Mouse (Mus musculus): Measurements from ENCODE around the gene Hoxc6. TPM values are rescaled to one million over a fixed set of nuclear protein-coding genes. Genes with fewer than 3 reads are reported as not detected.
A peak's percentile ranks its signal among the peaks of the same experiment; 100 is the strongest.

Hoxc6 gene
- polyA plus RNA-seq, 1 experiment from 2014 or later: 46.8 TPM

- peak overlapping the region; percentile 91 for H3K4me2 ChIP-seq
- under 1% methylated on average over 88 of the region's 88 CpGs for WGBS
- H3K9ac ChIP-seq: peak overlapping the region; percentile 100
- no peak for ATAC-seq (ENCODE audit: low read depth)
- H3K36me3 ChIP-seq: no peaks in the 10 kb centered on the region
- peaks cover 72% of the 10 kb centered on the region for H3K4me1 ChIP-seq (replicated peaks)
- H3K9me3 ChIP-seq: no peaks in the 10 kb centered on the region
- H3K27me3 ChIP-seq: peaks cover 31% of the 10 kb centered on the region
- H3K4me3 ChIP-seq: peak overlapping the region; percentile 90
- H3K27ac ChIP-seq (replicated peaks): peak overlapping the region; percentile 99
Observed at GRCm38 (mm10) chr15:102981379-102982288, 16.4 kb upstream of the Hoxc6 start.

- WGBS: 2% methylated on average over 12 of the region's 12 CpGs
- Histone ChIP-seq H3K4me3 (peak overlapping the region; percentile 90), H3K4me1 (replicated peaks) (peaks cover 79% of the 10 kb centered on the region), H3K27ac (replicated peaks) (peak overlapping the region; percentile 99), H3K9ac (peak overlapping the region; percentile 100), H3K9me3 (no peaks in the 10 kb centered on the region), H3K36me3 (no peaks in the 10 kb centered on the region), H3K4me2 (peak overlapping the region; percentile 91), H3K27me3 (peaks cover 22% of the 10 kb centered on the region)
- no peak for ATAC-seq (ENCODE audit: low read depth)
Observed at GRCm38 (mm10) chr15:102983716-102984115, 14.3 kb upstream of the Hoxc6 start.

- peaks cover 17% of the 10 kb centered on the region for H3K27me3 ChIP-seq
- no peak for ATAC-seq (ENCODE audit: low read depth)
- H3K27ac ChIP-seq (replicated peaks): peak overlapping the region; percentile 99
- H3K4me1 ChIP-seq (replicated peaks): peaks cover 79% of the 10 kb centered on the region
- 2% methylated on average over 10 of the region's 10 CpGs for WGBS
- H3K4me3 ChIP-seq: peak overlapping the region; percentile 90
- H3K9ac ChIP-seq: peak overlapping the region; percentile 100
- H3K36me3 ChIP-seq: no peaks in the 10 kb centered on the region
- no peaks in the 10 kb centered on the region for H3K9me3 ChIP-seq
- peak overlapping the region; percentile 91 for H3K4me2 ChIP-seq
Observed at GRCm38 (mm10) chr15:102984521-102984920, 13.5 kb upstream of the Hoxc6 start.

- peak overlapping the region; percentile 90 for H3K4me3 ChIP-seq
Observed at GRCm38 (mm10) chr15:102984925-102985324, 13.1 kb upstream of the Hoxc6 start.

GRCm38 (mm10) chr15:102987124-102987833, 10.8 kb upstream of the Hoxc6 start:
- peak overlapping the region; percentile 90 for H3K4me3 ChIP-seq
- H3K9me3 ChIP-seq: no peaks in the 10 kb centered on the region
- peaks cover 95% of the 10 kb centered on the region for H3K4me1 ChIP-seq (replicated peaks)
- H3K9ac ChIP-seq: peak overlapping the region; percentile 100
- ATAC-seq (ENCODE audit: low read depth): peak; percentile 21
- 4% methylated on average over 21 of the region's 21 CpGs for WGBS
- H3K27ac ChIP-seq (replicated peaks): peak overlapping the region; percentile 99
- H3K27me3 ChIP-seq: peaks cover 17% of the 10 kb centered on the region
- H3K4me2 ChIP-seq: peak overlapping the region; percentile 91
- H3K36me3 ChIP-seq: no peaks in the 10 kb centered on the region

More at GRCm38 (mm10) chr15:102984925-102985324, 13.1 kb upstream of the Hoxc6 start:
- H3K4me2 ChIP-seq: peak overlapping the region; percentile 91
- ATAC-seq (ENCODE audit: low read depth): no peak
- H3K9ac ChIP-seq: peak overlapping the region; percentile 100
- no peaks in the 10 kb centered on the region for H3K36me3 ChIP-seq
- H3K27ac ChIP-seq (replicated peaks): peak overlapping the region; percentile 99
- 5% methylated on average over 3 of the region's 3 CpGs for WGBS
- H3K27me3 ChIP-seq: peaks cover 17% of the 10 kb centered on the region
- H3K4me1 ChIP-seq (replicated peaks): peaks cover 79% of the 10 kb centered on the region
- no peaks in the 10 kb centered on the region for H3K9me3 ChIP-seq

- ATAC-seq (ENCODE audit: low read depth): no peak
- Histone ChIP-seq H3K4me3 (peak overlapping the region; percentile 90), H3K9ac (peak overlapping the region; percentile 100), H3K36me3 (no peaks in the 10 kb centered on the region), H3K4me2 (peak overlapping the region; percentile 91), H3K27ac (replicated peaks) (peak overlapping the region; percentile 99), H3K27me3 (peaks cover 17% of the 10 kb centered on the region), H3K9me3 (no peaks in the 10 kb centered on the region), H3K4me1 (replicated peaks) (peaks cover 98% of the 10 kb centered on the region)
- WGBS: 28% methylated on average over 5 of the region's 5 CpGs
Observed at GRCm38 (mm10) chr15:102988078-102988477, 10.0 kb upstream of the Hoxc6 start.

GRCm38 (mm10) chr15:102990461-102991397, 7.3 kb upstream of the Hoxc6 start, which contains the start of gene Hoxc8:
TSS of gene Hoxc8 (plus strand) at chr15:102990607.
- Histone ChIP-seq H3K9ac (peak within 1 kb of the TSS; percentile 100), H3K27me3 (peaks cover 14% of the 10 kb centered on the region), H3K9me3 (no peaks in the 10 kb centered on the region), H3K4me1 (replicated peaks) (peaks cover 89% of the 10 kb centered on the region), H3K4me3 (peak within 1 kb of the TSS; percentile 60), H3K36me3 (no peaks in the 10 kb centered on the region), H3K27ac (replicated peaks) (peak within 1 kb of the TSS; percentile 99), H3K4me2 (peak within 1 kb of the TSS; percentile 91)
- ATAC-seq (ENCODE audit: low read depth): peak; percentile 54
- under 1% methylated on average over 60 of the region's 69 CpGs for WGBS

- 3% methylated on average over 7 of the region's 7 CpGs for WGBS
- 0 out of 2 replicates have a peak, but pooled peaks cover 3% of the 10 kb centered on the region for H3K27me3 ChIP-seq
Observed at GRCm38 (mm10) chr15:102991782-102992181, 6.3 kb upstream of the Hoxc6 start.

GRCm38 (mm10) chr15:102992206-102992605, 5.9 kb upstream of the Hoxc6 start:
- peak overlapping the region; percentile 100 for H3K9ac ChIP-seq
- H3K36me3 ChIP-seq: no peaks in the 10 kb centered on the region
- peak overlapping the region; percentile 99 for H3K27ac ChIP-seq (replicated peaks)
- no peaks in the 10 kb centered on the region for H3K27me3 ChIP-seq
- peak overlapping the region; percentile 91 for H3K4me2 ChIP-seq
- peaks cover 88% of the 10 kb centered on the region for H3K4me1 ChIP-seq (replicated peaks)
- H3K4me3 ChIP-seq: peak overlapping the region; percentile 60
- 3% methylated on average over 11 of the region's 11 CpGs for WGBS
- ATAC-seq (ENCODE audit: low read depth): no peak
- no peaks in the 10 kb centered on the region for H3K9me3 ChIP-seq

More at GRCm38 (mm10) chr15:102991782-102992181, 6.3 kb upstream of the Hoxc6 start:
- H3K4me2 ChIP-seq: peak overlapping the region; percentile 91
- peak overlapping the region; percentile 99 for H3K27ac ChIP-seq (replicated peaks)
- no peaks in the 10 kb centered on the region for H3K36me3 ChIP-seq
- H3K4me3 ChIP-seq: peak overlapping the region; percentile 60
- peaks cover 89% of the 10 kb centered on the region for H3K4me1 ChIP-seq (replicated peaks)
- H3K9me3 ChIP-seq: no peaks in the 10 kb centered on the region
- no peak for ATAC-seq (ENCODE audit: low read depth)
- peak overlapping the region; percentile 100 for H3K9ac ChIP-seq

GRCm38 (mm10) chr15:102992863-102993262, 5.2 kb upstream of the Hoxc6 start:
- peak overlapping the region; percentile 100 for H3K9ac ChIP-seq

GRCm38 (mm10) chr15:102996548-102996947, 1.5 kb upstream of the Hoxc6 start:
- peak overlapping the region; percentile 78 for H3K4me3 ChIP-seq
- H3K27ac ChIP-seq (replicated peaks): peak overlapping the region; percentile 100
- peak overlapping the region; percentile 99 for H3K9ac ChIP-seq
- peaks cover 81% of the 10 kb centered on the region for H3K4me1 ChIP-seq (replicated peaks)
- 3% methylated on average over 9 of the region's 9 CpGs for WGBS
- peak overlapping the region; percentile 91 for H3K4me2 ChIP-seq
- H3K36me3 ChIP-seq: no peaks in the 10 kb centered on the region
- no peaks in the 10 kb centered on the region for H3K9me3 ChIP-seq
- no peaks in the 10 kb centered on the region for H3K27me3 ChIP-seq
- no peak for ATAC-seq (ENCODE audit: low read depth)

More at GRCm38 (mm10) chr15:102992863-102993262, 5.2 kb upstream of the Hoxc6 start:
- peaks cover 88% of the 10 kb centered on the region for H3K4me1 ChIP-seq (replicated peaks)
- peak overlapping the region; percentile 99 for H3K27ac ChIP-seq (replicated peaks)
- H3K4me2 ChIP-seq: peak overlapping the region; percentile 91
- 6% methylated on average over 3 of the region's 3 CpGs for whole genome bisulfite sequencing
- no peak for ATAC-seq (ENCODE audit: low read depth)
- no peaks in the 10 kb centered on the region for H3K27me3 ChIP-seq
- no peaks in the 10 kb centered on the region for H3K36me3 ChIP-seq
- no peaks in the 10 kb centered on the region for H3K9me3 ChIP-seq
- peak overlapping the region; percentile 60 for H3K4me3 ChIP-seq
